Mouse (Mus musculus): ENCODE measurements at regions not wholly inside any gene's neighbourhood (a gene's known extent, or its start where the extent isn't known, plus 50 kb on each side); places are given as distances from the start of the nearest gene placed in this dataset.
A peak's percentile ranks its signal among the peaks of the same experiment; 100 is the strongest.

GRCm38 (mm10) chr17:9150654-9151053 lies 162.5 kb downstream of the 1700010I14Rik start:
- Histone ChIP-seq H3K9me3 (replicated peaks; ENCODE audit: low read length) (no peaks in the 10 kb centered on the region), H3K4me2 (ENCODE audit: insufficient read depth, low read depth, poor library complexity, severe bottlenecking) (no peak overlapping the region), H3K4me1 (ENCODE audit: control insufficient read depth in 1 of 2, insufficient read depth in 2 of 2) (no peaks in the 10 kb centered on the region), H3K27ac (ENCODE audit: insufficient read depth, low read depth) (no peak overlapping the region), H3K4me3 (replicated peaks in 1 of 3; ENCODE audit: low read depth in 2 of 3, low read length in 2 of 3, poor library complexity in 1 of 3) (no peak overlapping the region), H3K9ac (ENCODE audit: insufficient read depth, low read depth) (no peak overlapping the region), H3K79me2 (replicated peaks; ENCODE audit: control insufficient read depth, extremely low read depth, insufficient read depth, poor library complexity, severe bottlenecking) (no peaks in the 10 kb centered on the region), H3K27me3 (replicated peaks) (no peaks in the 10 kb centered on the region), H3K36me3 (replicated peaks in 1 of 2; ENCODE audit: control insufficient read depth in 1 of 2, insufficient read depth in 1 of 2, low read length in 1 of 2) (no peaks in the 10 kb centered on the region)
- in situ Hi-C loops (cut with MboI; ENCODE audit: low pct_ligation_motif_present, low pct_unique_long_range_greater_than_20kb, low sequenced_read_pairs) (no loop called here), dilution Hi-C loops (cut with MboI; ENCODE audit: extremely low pct_ligation_motif_present, extremely low pct_unique_long_range_greater_than_20kb, low sequenced_read_pairs) (no loop called here)
- TF ChIP-seq MAFK (IDR thresholded peaks at IDR 0.05; ENCODE audit: insufficient replicate concordance, low read length) (no peak), UBTF (IDR thresholded peaks at IDR 0.05; ENCODE audit: low read depth, low read length) (no peak), USF2 (conservative IDR thresholded peaks at IDR 0.05; ENCODE audit: low read depth, low read length) (no peak), EP300 (IDR thresholded peaks at IDR 0.05; ENCODE audit: low read length) (no peak), MEF2A (IDR thresholded peaks at IDR 0.05; ENCODE audit: borderline replicate concordance, low read depth, low read length) (no peak), CTCF (conservative IDR thresholded peaks at IDR 0.05 in 1 of 2, IDR thresholded peaks at IDR 0.05 in 1 of 2; ENCODE audit: low read depth in 2 of 2, low read length in 2 of 2) (peak in 1 of 2 experiments; percentile 30; a peak in 2 of 4 replicates), SIN3A (IDR thresholded peaks at IDR 0.05; ENCODE audit: low read length) (no peak), GABPA (IDR thresholded peaks at IDR 0.05; ENCODE audit: insufficient replicate concordance, low read depth, low read length) (no peak)
- no peak for DNase-seq (ENCODE audit: extremely low read depth)

GRCm38 (mm10) chr17:9162148-9162547 lies 174.0 kb downstream of the 1700010I14Rik start:
- Histone ChIP-seq H3K36me3 (replicated peaks in 1 of 2; ENCODE audit: control insufficient read depth in 1 of 2, insufficient read depth in 1 of 2, low read length in 1 of 2) (no peaks in the 10 kb centered on the region), H3K27ac (ENCODE audit: insufficient read depth, low read depth) (no peak overlapping the region), H3K4me3 (replicated peaks in 1 of 3; ENCODE audit: low read depth in 2 of 3, low read length in 2 of 3, poor library complexity in 1 of 3) (no peak overlapping the region), H3K9me3 (replicated peaks; ENCODE audit: low read length) (no peaks in the 10 kb centered on the region), H3K4me2 (ENCODE audit: insufficient read depth, low read depth, poor library complexity, severe bottlenecking) (no peak overlapping the region), H3K9ac (ENCODE audit: insufficient read depth, low read depth) (no peak overlapping the region), H3K79me2 (replicated peaks; ENCODE audit: control insufficient read depth, extremely low read depth, insufficient read depth, poor library complexity, severe bottlenecking) (no peaks in the 10 kb centered on the region), H3K27me3 (replicated peaks) (no peaks in the 10 kb centered on the region), H3K4me1 (ENCODE audit: control insufficient read depth in 1 of 2, insufficient read depth in 2 of 2) (peaks cover 3 to 4% of the 10 kb centered on the region in 2 experiments; a peak in 3 of 4 replicates)
- in situ Hi-C loops (cut with MboI; ENCODE audit: low pct_ligation_motif_present, low pct_unique_long_range_greater_than_20kb, low sequenced_read_pairs) (loop anchor here (10.0 kb wide), 1 partner anchor 127 kb away; no protein-coding TSS in a partner anchor), dilution Hi-C loops (cut with MboI; ENCODE audit: extremely low pct_ligation_motif_present, extremely low pct_unique_long_range_greater_than_20kb, low sequenced_read_pairs) (no loop called here)
- TF ChIP-seq SMC3 (IDR thresholded peaks at IDR 0.05; ENCODE audit: low read depth, low read length) (no peak), CTCF (conservative IDR thresholded peaks at IDR 0.05 in 1 of 2, IDR thresholded peaks at IDR 0.05 in 1 of 2; ENCODE audit: low read depth in 2 of 2, low read length in 2 of 2) (no peak), UBTF (IDR thresholded peaks at IDR 0.05; ENCODE audit: low read depth, low read length) (no peak), SIN3A (IDR thresholded peaks at IDR 0.05; ENCODE audit: low read length) (no peak), POLR2AphosphoS2 (IDR thresholded peaks at IDR 0.05; ENCODE audit: low read depth, low read length) (no peak), RCOR1 (conservative IDR thresholded peaks at IDR 0.05; ENCODE audit: low read depth, low read length) (no peak), ZNF384 (IDR thresholded peaks at IDR 0.05; ENCODE audit: low read depth, low read length) (no peak), ZMIZ1 (IDR thresholded peaks at IDR 0.05; ENCODE audit: low read depth, low read length) (no peak), IRF4 (IDR thresholded peaks at IDR 0.05; ENCODE audit: low read depth, low read length) (no peak), RAD21 (IDR thresholded peaks at IDR 0.05; ENCODE audit: low read depth, low read length) (no peak), JUND (conservative IDR thresholded peaks at IDR 0.05; ENCODE audit: low read depth, low read length) (no peak), MEF2A (IDR thresholded peaks at IDR 0.05; ENCODE audit: borderline replicate concordance, low read depth, low read length) (no peak), POLR2A (IDR thresholded peaks at IDR 0.05; ENCODE audit: low read depth, low read length) (no peak), MAZ (IDR thresholded peaks at IDR 0.05; ENCODE audit: low read depth, low read length) (no peak), ZC3H11A (IDR thresholded peaks at IDR 0.05; ENCODE audit: low read depth, low read length) (no peak), USF1 (IDR thresholded peaks at IDR 0.05; ENCODE audit: low read depth, low read length) (no peak), MAX (IDR thresholded peaks at IDR 0.05; ENCODE audit: low read length) (no peak)
- DNase-seq (ENCODE audit: extremely low read depth): no peak

Measured in CH12.LX (cell line).